Mouse (Mus musculus) heart, postnatal 0 days (tissue): ENCODE results near the gene Sync. TPM values are rescaled to one million over a fixed set of nuclear protein-coding genes. Genes with fewer than 3 reads are reported as not detected.

ENCODE experiments used
- ATAC-seq: fragments of 200-750 bp; cut with Nextera tagmentation; 2 replicates; pipeline ENCODE4 v1.8.0; 2017; ENCODE audit warnings: low read depth, moderate number of reproducible peaks, moderate library complexity; ENCODE audit not compliant: insufficient read depth
- DNase-seq: peaks from one replicate; pipeline ENCODE4 v3.0.0-alpha.2; 2016; ENCODE audit warnings: low spot score
- H3K27ac ChIP-seq: fragments of 300-500 bp; sonication (generic); 2 replicates; pipeline ENCODE4 v1.5.1; 2014; ENCODE audit warnings: low read depth, mild to moderate bottlenecking
- H3K27me3 ChIP-seq: fragments of 300-500 bp; sonication (generic); 2 replicates; pipeline ENCODE4 v1.6.1; 2014; ENCODE audit warnings: low read length, mixed read lengths; ENCODE audit not compliant: control insufficient read depth, insufficient read depth
- H3K36me3 ChIP-seq: fragments of 300-500 bp; sonication (generic); replicated peaks from 2 replicates; pipeline ENCODE4 v1.6.1; 2014; ENCODE audit warnings: low read length, mixed read lengths; ENCODE audit not compliant: control insufficient read depth, insufficient read depth
- H3K4me1 ChIP-seq: fragments of 300-500 bp; sonication (generic); 2 replicates; pipeline ENCODE4 v1.6.1; 2014; ENCODE audit warnings: antibody characterized with exemption; ENCODE audit not compliant: control insufficient read depth, insufficient read depth
- H3K4me2 ChIP-seq: fragments of 300-500 bp; sonication (generic); 2 replicates; pipeline ENCODE4 v1.6.1; 2014; ENCODE audit warnings: low read depth, mild to moderate bottlenecking, low read length, moderate library complexity
- H3K4me3 ChIP-seq: fragments of 300-500 bp; sonication (generic); 2 replicates; pipeline ENCODE4 v1.5.1; 2014; ENCODE audit warnings: low read depth, low read length
- H3K9ac ChIP-seq: fragments of 300-500 bp; sonication (generic); replicated peaks from 2 replicates; pipeline ENCODE4 v1.6.1; 2014; ENCODE audit warnings: low read depth, low read length, mixed read lengths
- H3K9me3 ChIP-seq: fragments of 300-500 bp; sonication (generic); replicated peaks from 2 replicates; pipeline ENCODE4 v1.6.1; 2016; ENCODE audit warnings: low read length; ENCODE audit not compliant: control insufficient read depth
- CTCF ChIP-seq: IDR thresholded peaks from 2 replicates; pipeline ENCODE4 v1.5.1; 2016; ENCODE audit warnings: antibody characterized with exemption, control low read depth, low read depth
- EP300 ChIP-seq: IDR thresholded peaks from 2 replicates; pipeline ENCODE4 v1.6.1; 2016; ENCODE audit warnings: antibody characterized with exemption, low read depth
- WGBS: fragments of 180-500 bp; shearing (Covaris S2); extraction: QIAGEN DNeasy Blood & Tissue Kit; methylation state at CpG from one replicate; pipeline ENCODE4 v1.1.7; 2014; 5-methylcytosine and 5-hydroxymethylcytosine counted together
- polyA plus RNA-seq: library from polyadenylated mRNA; unstranded; fragments of >200 nt; fragmentation: Nextera tagmentation; extraction: Ambion mirVana; gene quantifications from 2 replicates; pipeline ENCODE4 v1.2.1, GENCODE M21; 2015
- total RNA-seq: library from RNA; depleted of rRNA; stranded (reverse); fragments of >200 nt; gene quantifications from 2 replicates; pipeline ENCODE4 v1.2.3, GENCODE M21; 2014; ENCODE audit warnings: low replicate concordance

Gene Sync
- total and polyA plus RNA-seq, 2 experiments from 2014 or later, result 1.4 to 3.8 TPM

GRCm38 (mm10) chr4:129254571-129254970, 32.8 kb upstream of the Sync start:
- WGBS, result 90% methylated on average over 3 of the region's 3 CpGs
- TF ChIP-seq CTCF, result no peak
- no peak for TF ChIP-seq EP300
- DNase-seq (no peak), ATAC-seq (no peak)
- Histone ChIP-seq H3K27me3 (peaks cover 39% of the 10 kb centered on the region), H3K9me3 (no peaks in the 10 kb centered on the region), H3K9ac (no peak overlapping the region), H3K4me2 (no peak overlapping the region), H3K4me3 (no peak overlapping the region), H3K27ac (no peak overlapping the region), H3K4me1 (peaks cover 15% of the 10 kb centered on the region), H3K36me3 (no peaks in the 10 kb centered on the region)

- H3K4me3 ChIP-seq, result no peak overlapping the region
- H3K36me3 ChIP-seq, result no peaks in the 10 kb centered on the region
- H3K4me1 ChIP-seq, result peaks cover 11% of the 10 kb centered on the region
- H3K27ac ChIP-seq, result peak overlapping the region; percentile 52; the same call in 1 of the 2 replicates
- H3K9ac ChIP-seq, result no peak overlapping the region
- peaks cover 23% of the 10 kb centered on the region; the same call in 1 of the 2 replicates for H3K27me3 ChIP-seq
- WGBS, result 20% methylated on average over 8 of the region's 8 CpGs
- peak; percentile 72 for DNase-seq
- H3K4me2 ChIP-seq, result no peak overlapping the region
- H3K9me3 ChIP-seq, result no peaks in the 10 kb centered on the region
- peak; percentile 76 for ATAC-seq
- no peak for TF ChIP-seq CTCF
- no peak for TF ChIP-seq EP300
Observed at GRCm38 (mm10) chr4:129256450-129257380, 30.7 kb upstream of the Sync start.

- Histone ChIP-seq H3K9me3 (no peaks in the 10 kb centered on the region), H3K4me1 (peaks cover 14% of the 10 kb centered on the region), H3K4me3 (no peak overlapping the region), H3K4me2 (no peak overlapping the region), H3K27ac (peak overlapping the region; percentile 11; the same call in 1 of the 2 replicates), H3K36me3 (no peaks in the 10 kb centered on the region), H3K27me3 (0 out of 2 replicates have a peak, but pooled peaks cover under 1% of the 10 kb centered on the region), H3K9ac (no peak overlapping the region)
- TF ChIP-seq CTCF (no peak), EP300 (no peak)
- DNase-seq, result no peak
- WGBS, result 67% methylated on average over 4 of the region's 4 CpGs
- ATAC-seq, result 0 out of 2 replicates have a peak, but pooled peaks have one; percentile 12
Observed at GRCm38 (mm10) chr4:129259101-129259500, 28.3 kb upstream of the Sync start.

- Histone ChIP-seq H3K4me1 (peaks cover 14% of the 10 kb centered on the region), H3K36me3 (no peaks in the 10 kb centered on the region), H3K27me3 (no peaks in the 10 kb centered on the region), H3K4me3 (no peak overlapping the region), H3K4me2 (no peak overlapping the region), H3K9me3 (no peaks in the 10 kb centered on the region), H3K27ac (peak overlapping the region; percentile 53; the same call in 1 of the 2 replicates), H3K9ac (no peak overlapping the region)
- 15% methylated on average over 6 of the region's 6 CpGs for WGBS
- DNase-seq (no peak), ATAC-seq (0 out of 2 replicates have a peak, but pooled peaks have one; percentile 6)
- TF ChIP-seq EP300 (no peak), CTCF (no peak)
Observed at GRCm38 (mm10) chr4:129260678-129261077, 26.7 kb upstream of the Sync start.

GRCm38 (mm10) chr4:129261196-129261595, 26.2 kb upstream of the Sync start, which contains the start of gene C77080:
TSS of gene C77080 (minus strand) at chr4:129261404.
- no peak within 1 kb of the TSS for H3K4me2 ChIP-seq
- ATAC-seq, result no peak

More at GRCm38 (mm10) chr4:129261196-129261595, 26.2 kb upstream of the Sync start, which contains the start of gene C77080:
- Histone ChIP-seq H3K4me3 (no peak within 1 kb of the TSS), H3K4me1 (peaks cover 14% of the 10 kb centered on the region), H3K27me3 (no peaks in the 10 kb centered on the region), H3K27ac (peak within 1 kb of the TSS; percentile 53; the same call in 1 of the 2 replicates), H3K9me3 (no peaks in the 10 kb centered on the region), H3K9ac (no peak within 1 kb of the TSS), H3K36me3 (no peaks in the 10 kb centered on the region)
- WGBS, result 13% methylated on average over 3 of the region's 4 CpGs
- TF ChIP-seq CTCF (no peak), EP300 (no peak)
- no peak for DNase-seq
